Mouse (Mus musculus) kidney, adult 2 months (tissue): ENCODE measurements at regions not wholly inside any gene's neighbourhood (a gene's known extent, or its start where the extent isn't known, plus 50 kb on each side); places are given as distances from the start of the nearest gene placed in this dataset.

Source experiments
- DNase-seq: peaks from one replicate; pipeline ENCODE4 v3.0.0; 2021
- H3K27ac ChIP-seq: fragments of 200-500 bp; 2 replicates; pipeline ENCODE4 v1.5.1; 2012; ENCODE audit warnings: low read depth, low read length, control low read depth, inconsistent platforms; ENCODE audit not compliant: insufficient read depth
- H3K27me3 ChIP-seq: fragments of 200-500 bp; replicated peaks from 2 replicates; pipeline ENCODE4 v1.6.1; 2012; ENCODE audit warnings: mild to moderate bottlenecking, moderate library complexity, low read length, inconsistent platforms; ENCODE audit not compliant: control insufficient read depth, insufficient read depth
- H3K36me3 ChIP-seq: fragments of 200-500 bp; 2 replicates; pipeline ENCODE4 v1.6.1; 2012; ENCODE audit warnings: mild to moderate bottlenecking, moderate library complexity, low read length, inconsistent platforms; ENCODE audit not compliant: control insufficient read depth, insufficient read depth
- H3K4me1 ChIP-seq: fragments of 200-500 bp; 2 replicates; pipeline ENCODE4 v1.6.1; 2011; ENCODE audit warnings: low read length; ENCODE audit not compliant: control insufficient read depth, insufficient read depth
- H3K4me3 ChIP-seq: fragments of 200-500 bp; 2 replicates; pipeline ENCODE4 v1.5.1; 2011; ENCODE audit warnings: mild to moderate bottlenecking, low read depth, low read length, control low read depth; ENCODE audit not compliant: insufficient read depth
- CTCF ChIP-seq: fragments of 200-500 bp; conservative IDR thresholded peaks from 2 replicates; pipeline ENCODE4 v1.5.1; 2011; ENCODE audit warnings: low read depth, mild to moderate bottlenecking, control low read depth, low read length, moderate library complexity, mixed read lengths; ENCODE audit not compliant: insufficient read depth, insufficient read length
- POLR2A ChIP-seq: fragments of 200-500 bp; IDR thresholded peaks from one replicate; pipeline ENCODE4 v1.6.1; 2011; ENCODE audit warnings: low read depth, low read length, control low read depth
- WGBS: fragments of 180-500 bp; shearing (Covaris S2); methylation state at CpG from one replicate; pipeline ENCODE4 v1.1.7; 2018; 5-methylcytosine and 5-hydroxymethylcytosine counted together

GRCm38 (mm10) chr12:106392316-106392715 is 382.3 kb downstream of the Vrk1 start:
- TF ChIP-seq CTCF (no peak), POLR2A (no peak)
- Histone ChIP-seq H3K27ac (no peak overlapping the region), H3K36me3 (no peaks in the 10 kb centered on the region), H3K4me3 (no peak overlapping the region), H3K27me3 (no peaks in the 10 kb centered on the region), H3K4me1 (no peaks in the 10 kb centered on the region)
- DNase-seq: no peak
- WGBS: 45% methylated on average over 2 of the region's 2 CpGs

- no peak for TF ChIP-seq POLR2A
- no peak for TF ChIP-seq CTCF
- H3K4me1 ChIP-seq: no peaks in the 10 kb centered on the region
- H3K36me3 ChIP-seq: no peaks in the 10 kb centered on the region
- no peak for DNase-seq
- 74% methylated on average over 17 of the region's 17 CpGs for WGBS
- H3K4me3 ChIP-seq: no peak overlapping the region
- no peaks in the 10 kb centered on the region for H3K27me3 ChIP-seq
- H3K27ac ChIP-seq: no peak overlapping the region
Measured at GRCm38 (mm10) chr12:106399085-106399484, 389.1 kb downstream of the Vrk1 start.

- no peak for DNase-seq
- 73% methylated on average over 7 of the region's 7 CpGs for WGBS
- TF ChIP-seq POLR2A: no peak
- TF ChIP-seq CTCF: no peak
Measured at GRCm38 (mm10) chr12:106411075-106411474, 401.0 kb downstream of the Vrk1 start.

GRCm38 (mm10) chr12:106426631-106427030 is 416.6 kb downstream of the Vrk1 start:
- no peak for DNase-seq
- whole genome bisulfite sequencing: 68% methylated on average over 4 of the region's 4 CpGs
- no peak for TF ChIP-seq POLR2A
- no peak for TF ChIP-seq CTCF
- Histone ChIP-seq H3K36me3 (no peaks in the 10 kb centered on the region), H3K4me1 (no peaks in the 10 kb centered on the region), H3K27me3 (no peaks in the 10 kb centered on the region), H3K27ac (no peak overlapping the region), H3K4me3 (no peak overlapping the region)

More at GRCm38 (mm10) chr12:106411075-106411474, 401.0 kb downstream of the Vrk1 start:
- H3K4me1 ChIP-seq: no peaks in the 10 kb centered on the region
- no peaks in the 10 kb centered on the region for H3K27me3 ChIP-seq
- H3K27ac ChIP-seq: no peak overlapping the region
- H3K4me3 ChIP-seq: no peak overlapping the region
- H3K36me3 ChIP-seq: no peaks in the 10 kb centered on the region

DNA sequence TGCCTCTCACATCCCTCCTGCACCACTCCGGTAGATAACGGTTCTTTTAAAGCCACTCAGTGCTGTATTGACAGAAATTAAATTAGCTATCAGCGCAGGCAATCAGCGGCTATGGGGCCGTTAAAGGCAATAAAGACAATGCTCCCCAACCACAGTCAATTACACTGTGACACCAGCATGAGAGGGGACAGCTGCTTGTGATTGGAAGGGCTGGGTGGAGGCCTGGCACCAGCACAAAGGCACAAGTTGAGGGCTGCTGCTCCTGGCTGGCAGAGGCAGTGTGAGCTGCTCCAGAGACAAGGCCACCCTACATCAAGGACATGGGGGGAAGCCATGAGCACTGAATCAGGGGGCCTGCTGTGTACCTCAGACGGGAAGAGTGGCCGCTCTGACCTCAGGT is 420.0 kb downstream of the Vrk1 start:
- no peak for DNase-seq
- H3K27me3 ChIP-seq: no peaks in the 10 kb centered on the region
- no peak overlapping the region for H3K4me3 ChIP-seq
- TF ChIP-seq CTCF (no peak), POLR2A (no peak)
- H3K4me1 ChIP-seq: no peaks in the 10 kb centered on the region
- no peaks in the 10 kb centered on the region for H3K36me3 ChIP-seq
- 30% methylated on average over 7 of the region's 7 CpGs for WGBS
- H3K27ac ChIP-seq: no peak overlapping the region

GRCm38 (mm10) chr12:106445151-106445550 is 435.1 kb downstream of the Vrk1 start:
- Histone ChIP-seq H3K36me3 (no peaks in the 10 kb centered on the region), H3K27me3 (no peaks in the 10 kb centered on the region), H3K4me1 (no peaks in the 10 kb centered on the region), H3K27ac (no peak overlapping the region), H3K4me3 (no peak overlapping the region)
- 83% methylated on average over 7 of the region's 7 CpGs for WGBS
- DNase-seq: no peak
- TF ChIP-seq POLR2A: no peak
- TF ChIP-seq CTCF: no peak

GRCm38 (mm10) chr12:106445976-106446375 is 435.9 kb downstream of the Vrk1 start:
- 62% methylated on average over 10 of the region's 10 CpGs for WGBS
- H3K27me3 ChIP-seq: no peaks in the 10 kb centered on the region
- TF ChIP-seq CTCF (no peak), POLR2A (no peak)
- no peak for DNase-seq
- no peak overlapping the region for H3K27ac ChIP-seq
- H3K36me3 ChIP-seq: no peaks in the 10 kb centered on the region
- no peak overlapping the region for H3K4me3 ChIP-seq
- no peaks in the 10 kb centered on the region for H3K4me1 ChIP-seq
